ENCODE assay signal across 21 mouse cellular contexts in the genomic region with DNA sequence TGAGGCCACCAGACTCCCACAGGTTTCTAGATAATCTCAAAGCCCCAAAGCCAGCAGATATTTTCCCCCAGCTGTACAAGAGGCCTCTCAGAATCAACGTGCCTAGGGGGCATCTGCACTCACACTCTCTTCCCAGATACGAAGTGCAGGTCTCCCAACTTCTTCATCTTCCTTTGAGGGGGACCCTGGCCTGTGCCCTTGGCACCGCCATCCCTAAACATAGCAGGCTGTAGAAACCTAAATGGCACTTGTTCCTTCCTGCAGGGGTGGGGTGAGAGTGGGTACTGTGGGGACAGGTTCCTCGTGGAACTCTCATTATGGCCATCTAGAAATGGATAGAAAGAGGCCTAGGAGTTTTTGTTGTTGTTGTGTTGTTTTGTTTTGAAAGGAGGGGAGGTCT. TPM values are rescaled to one million over a fixed set of nuclear protein-coding genes. Genes with fewer than 3 reads are reported as not detected.
DNase-seq lines count a peak whose midpoint lies in the region; ATAC-seq and TF ChIP-seq lines count a peak whose summit lies in the region.
"Had no signal": no experiment of that assay in that cellular context is flagged by ENCODE, and none has a peak within 500 bp of the region (broad histone marks: within the 10 kb centered on the region; RNA-seq: fewer than 3 reads in every experiment).

No protein-coding gene starts in this region.

- H3K9me3 ChIP-seq in neural tube, embryonic 13.5 days: no peaks in the 10 kb centered on the region
- H3K9me3 ChIP-seq in intestine, postnatal 0 days (ENCODE audit: control insufficient read depth): no peaks in the 10 kb centered on the region
- H3K9me3 ChIP-seq: forebrain, embryonic 15.5 days; heart, embryonic 13.5 days; kidney, embryonic 15.5 days; limb, embryonic 13.5 days; midbrain, embryonic 12.5 days had no signal

- no peak for DNase-seq in layer of hippocampus, adult 2 months (ENCODE audit: low spot score in 2 of 2)
- DNase-seq in layer of hippocampus, adult 8-10 months (ENCODE audit: low spot score in 2 of 2): no peak
- DNase-seq in neural tube, embryonic 10.5 days (ENCODE audit: extremely low spot score, low spot score): no peak
- no peak for DNase-seq in right cerebral cortex, adult 18-20 months
- no peak for DNase-seq in spleen, adult 18-20 months
- DNase-seq: adrenal gland, postnatal 10 days; cerebellum, adult 18-20 months; heart, postnatal 36 days; lung, postnatal 4 days; right cerebral cortex, postnatal 14 days; thymus, postnatal 4 days had no signal

- H3K4me2 ChIP-seq in neural tube, embryonic 13.5 days: peak overlapping the region; percentile 30; the same call in 1 of the 2 replicates
- H3K4me2 ChIP-seq in intestine, postnatal 0 days (replicated peaks; ENCODE audit: low read depth): peak overlapping the region; percentile 66; the same call in 1 of the 2 replicates
- H3K4me2 ChIP-seq: forebrain, embryonic 15.5 days; midbrain, embryonic 12.5 days had no signal

- H3K36me3 ChIP-seq in neural tube, embryonic 13.5 days: no peaks in the 10 kb centered on the region
- no peaks in the 10 kb centered on the region for H3K36me3 ChIP-seq in intestine, postnatal 0 days (ENCODE audit: control insufficient read depth, insufficient read depth)
- H3K36me3 ChIP-seq: forebrain, embryonic 15.5 days; heart, embryonic 13.5 days; kidney, embryonic 15.5 days; limb, embryonic 13.5 days; midbrain, embryonic 12.5 days had no signal

- H3K27ac ChIP-seq in layer of hippocampus, adult 2 months: 0 out of 2 replicates have a peak overlapping the region, but pooled peaks have one; percentile 3
- H3K27ac ChIP-seq in neural tube, embryonic 13.5 days (replicated peaks): no peak overlapping the region
- no peak overlapping the region for H3K27ac ChIP-seq in intestine, postnatal 0 days (ENCODE audit: low read depth, low read length)
- H3K27ac ChIP-seq: forebrain, embryonic 15.5 days; heart, embryonic 13.5 days; kidney, embryonic 15.5 days; limb, embryonic 13.5 days; liver, embryonic 14.5 days; midbrain, embryonic 12.5 days had no signal

- TF ChIP-seq CTCF in layer of hippocampus, adult 2 months (conservative IDR thresholded peaks at IDR 0.05): no peak
- no peak for TF ChIP-seq CTCF in intestine, postnatal 0 days (IDR thresholded peaks at IDR 0.05; ENCODE audit: low read depth)

- WGBS in neural tube, embryonic 13.5 days: 5% methylated on average over 4 of the region's 4 CpGs
- 19% methylated on average over 4 of the region's 4 CpGs for WGBS in intestine, postnatal 0 days

- H3K9ac ChIP-seq in neural tube, embryonic 13.5 days: no peak overlapping the region
- no peak overlapping the region for H3K9ac ChIP-seq in intestine, postnatal 0 days (ENCODE audit: low read depth, low read length)
- H3K9ac ChIP-seq: forebrain, embryonic 15.5 days; heart, embryonic 13.5 days; kidney, embryonic 15.5 days; limb, embryonic 13.5 days; liver, embryonic 14.5 days; midbrain, embryonic 12.5 days had no signal

- ATAC-seq in neural tube, embryonic 13.5 days (ENCODE audit: low read depth): no peak
- ATAC-seq in intestine, postnatal 0 days: no peak
- ATAC-seq: forebrain, embryonic 15.5 days had no signal

- no peak overlapping the region for H3K4me3 ChIP-seq in layer of hippocampus, adult 2 months
- no peak overlapping the region for H3K4me3 ChIP-seq in neural tube, embryonic 13.5 days
- no peak overlapping the region for H3K4me3 ChIP-seq in intestine, postnatal 0 days (ENCODE audit: low read depth, low read length)
- H3K4me3 ChIP-seq: forebrain, embryonic 15.5 days; midbrain, embryonic 12.5 days; myocyte had no signal

- peaks cover 34% of the 10 kb centered on the region for H3K4me1 ChIP-seq in neural tube, embryonic 13.5 days (replicated peaks)
- no peaks in the 10 kb centered on the region for H3K4me1 ChIP-seq in intestine, postnatal 0 days (replicated peaks; ENCODE audit: control insufficient read depth, insufficient read depth, low read length)

- H3K27me3 ChIP-seq in neural tube, embryonic 13.5 days: peaks cover 100% of the 10 kb centered on the region
- H3K27me3 ChIP-seq in intestine, postnatal 0 days (replicated peaks; ENCODE audit: control insufficient read depth, insufficient read depth, low read length): peaks cover 98% of the 10 kb centered on the region

RNA-seq across cellular contexts. Expression of gene Foxf2, which starts 4.7 kb away (rescaled TPM):
- total RNA-seq in layer of hippocampus, adult 2 months (2021): 1 to 10 TPM; 4.7 to 5.5 TPM
- 1 to 10 TPM; 3.6 to 4.8 (median 4.7) TPM for total RNA-seq in layer of hippocampus, adult 8-10 months (2022)
- 5.0 and 5.5 TPM in 2 replicates for polyA plus RNA-seq in neural tube, embryonic 13.5 days (2015; fragmentation: Nextera tagmentation; extraction: Ambion mirVana)
- polyA plus RNA-seq in intestine, postnatal 0 days (2015; fragmentation: Nextera tagmentation; extraction: Ambion mirVana): 9.3 and 10.6 TPM in 2 replicates
- total RNA-seq: adrenal gland, postnatal 10 days; common myeloid progenitor, adult 5-6 weeks had no signal
